Mouse (Mus musculus) limb, embryonic 15.5 days (tissue): Measurements from ENCODE around the gene 4930444G20Rik. TPM values are rescaled to one million over a fixed set of nuclear protein-coding genes. Genes with fewer than 3 reads are reported as not detected.

Experiments
- ATAC-seq: fragments of 200-750 bp; cut with Nextera tagmentation; 2 replicates; pipeline ENCODE4 v1.8.0; 2017; ENCODE audit warnings: low read depth, moderate TSS enrichment; ENCODE audit not compliant: insufficient number of reproducible peaks, low FRiP score, low TSS enrichment
- H3K27ac ChIP-seq: fragments of 300-500 bp; sonication (generic); 2 replicates; pipeline ENCODE4 v1.5.1; 2015; ENCODE audit warnings: moderate library complexity, mild to moderate bottlenecking, inconsistent platforms
- H3K27me3 ChIP-seq: fragments of 300-500 bp; sonication (generic); 2 replicates; pipeline ENCODE4 v1.6.1; 2015; ENCODE audit warnings: inconsistent platforms
- H3K36me3 ChIP-seq: fragments of 300-500 bp; sonication (generic); 2 replicates; pipeline ENCODE4 v1.6.1; 2015; ENCODE audit warnings: inconsistent platforms
- H3K4me1 ChIP-seq: fragments of 300-500 bp; sonication (generic); 2 replicates; pipeline ENCODE4 v1.6.1; 2015; ENCODE audit warnings: inconsistent platforms
- H3K4me2 ChIP-seq: fragments of 300-500 bp; sonication (generic); 2 replicates; pipeline ENCODE4 v1.6.1; 2015; ENCODE audit warnings: mild to moderate bottlenecking, inconsistent platforms
- H3K4me3 ChIP-seq: fragments of 300-500 bp; sonication (generic); 2 replicates; pipeline ENCODE4 v1.5.1; 2015; ENCODE audit warnings: mild to moderate bottlenecking, inconsistent platforms
- H3K9ac ChIP-seq: fragments of 300-500 bp; sonication (generic); 2 replicates; pipeline ENCODE4 v1.6.1; 2015; ENCODE audit warnings: inconsistent platforms
- H3K9me3 ChIP-seq: fragments of 300-500 bp; sonication (generic); 2 replicates; pipeline ENCODE4 v1.6.1; 2016; ENCODE audit warnings: inconsistent platforms
- WGBS: fragments of 180-500 bp; shearing (Covaris S2); methylation state at CpG from one replicate; pipeline ENCODE4 v1.1.7; 2015; 5-methylcytosine and 5-hydroxymethylcytosine counted together
- polyA plus RNA-seq: library from polyadenylated mRNA; unstranded; fragments of >200 nt; fragmentation: Nextera tagmentation; extraction: Ambion mirVana; gene quantifications from 2 replicates; pipeline ENCODE4 v1.2.1, GENCODE M21; 2015

Gene 4930444G20Rik
- polyA plus RNA-seq, 1 experiment from 2014 or later: not detected

- no peak overlapping the region for H3K27ac ChIP-seq
- H3K9ac ChIP-seq: no peak overlapping the region
- no peak for ATAC-seq
- no peak overlapping the region for H3K4me3 ChIP-seq
- H3K4me1 ChIP-seq: no peaks in the 10 kb centered on the region
- H3K9me3 ChIP-seq: no peaks in the 10 kb centered on the region
- no peaks in the 10 kb centered on the region for H3K36me3 ChIP-seq
- H3K4me2 ChIP-seq: no peak overlapping the region
- no peaks in the 10 kb centered on the region for H3K27me3 ChIP-seq
- WGBS: 55% methylated on average over 16 of the region's 16 CpGs
These were observed 50.3 kb downstream of the 4930444G20Rik start for GRCm38 (mm10) chr10:22017469-22018159.

Other genes with a start within 250 kb of the 4930444G20Rik start
- gene Sgk1, start 185.9 kb downstream of the 4930444G20Rik start, polyA plus RNA-seq: 45.9 and 46.0 TPM in 2 replicates
- gene E030030I06Rik, start 81.2 kb upstream of the 4930444G20Rik start, polyA plus RNA-seq: 10.8 and 17.5 TPM in 2 replicates
- gene Raet1e, start 90.5 kb upstream of the 4930444G20Rik start, polyA plus RNA-seq: 6.8 and 7.1 TPM in 2 replicates
- 0.55 and 0.67 TPM in 2 replicates for gene H60b, start 90.5 kb upstream of the 4930444G20Rik start, polyA plus RNA-seq